Mouse (Mus musculus) bone marrow, adult 2 months (tissue): ENCODE measurements at regions not wholly inside any gene's neighbourhood (a gene's known extent, or its start where the extent isn't known, plus 50 kb on each side); places are given as distances from the start of the nearest gene placed in this dataset.
A peak's percentile ranks its signal among the peaks of the same experiment; 100 is the strongest.
"Not testable (repeated sequence)": the region's sequence is repeated elsewhere in the genome, so short reads cannot be mapped to it uniquely, and the experiment has no call there.

Source experiments
- H3K27ac ChIP-seq: fragments of 200-500 bp; 2 replicates; pipeline ENCODE4 v1.5.1; 2012; ENCODE audit warnings: low read depth, mild to moderate bottlenecking, control low read depth, inconsistent platforms, low read length; ENCODE audit not compliant: control insufficient read depth, poor library complexity, insufficient read depth
- H3K4me1 ChIP-seq: fragments of 200-500 bp; 2 replicates; pipeline ENCODE4 v1.6.1; 2011; ENCODE audit warnings: low read length; ENCODE audit not compliant: control insufficient read depth, insufficient read depth
- H3K4me3 ChIP-seq: fragments of 200-500 bp; replicated peaks from 2 replicates; pipeline ENCODE3; 2011; ENCODE audit warnings: mild to moderate bottlenecking, low read depth, low read length, control low read depth; ENCODE audit not compliant: control insufficient read depth
- CTCF ChIP-seq: fragments of 200-500 bp; IDR thresholded peaks from 2 replicates; pipeline ENCODE4 v1.5.1; 2011; ENCODE audit warnings: low read length, control low read depth; ENCODE audit not compliant: control insufficient read depth, insufficient read depth
- POLR2A ChIP-seq: fragments of 200-500 bp; IDR thresholded peaks from 2 replicates; pipeline ENCODE4 v1.6.1; 2011; ENCODE audit warnings: low read depth, mild to moderate bottlenecking, control low read depth, low read length, borderline replicate concordance; ENCODE audit not compliant: control insufficient read depth
- WGBS: fragments of 180-500 bp; shearing (Covaris S2); methylation state at CpG from one replicate; pipeline ENCODE4 v1.1.7; 2018; 5-methylcytosine and 5-hydroxymethylcytosine counted together

DNA sequence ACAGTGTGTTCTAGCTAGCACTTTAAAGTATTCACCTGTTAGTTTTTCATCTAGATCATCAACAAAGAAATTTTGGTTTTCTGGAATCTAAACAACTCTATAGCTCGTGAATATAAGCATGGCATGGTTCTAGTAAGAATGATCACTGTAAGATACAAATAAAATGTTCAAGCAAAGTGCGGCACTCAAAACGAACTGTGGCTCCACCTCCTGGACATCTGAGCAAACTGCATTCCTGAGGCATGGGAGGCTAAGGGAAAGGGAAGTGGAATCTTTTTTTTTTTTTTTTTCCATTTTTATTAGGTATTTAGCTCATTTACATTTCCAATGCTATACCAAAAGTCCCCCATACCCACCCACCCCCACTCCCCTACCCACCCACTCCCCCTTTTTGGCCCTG is 276.9 kb upstream of the Tacstd2 start:
- H3K4me1 ChIP-seq, H3K4me3 ChIP-seq, H3K27ac ChIP-seq: not testable (repeated sequence)
- WGBS: 9% methylated on average over 3 of the region's 3 CpGs
- peak; percentile 58 for TF ChIP-seq CTCF

DNA sequence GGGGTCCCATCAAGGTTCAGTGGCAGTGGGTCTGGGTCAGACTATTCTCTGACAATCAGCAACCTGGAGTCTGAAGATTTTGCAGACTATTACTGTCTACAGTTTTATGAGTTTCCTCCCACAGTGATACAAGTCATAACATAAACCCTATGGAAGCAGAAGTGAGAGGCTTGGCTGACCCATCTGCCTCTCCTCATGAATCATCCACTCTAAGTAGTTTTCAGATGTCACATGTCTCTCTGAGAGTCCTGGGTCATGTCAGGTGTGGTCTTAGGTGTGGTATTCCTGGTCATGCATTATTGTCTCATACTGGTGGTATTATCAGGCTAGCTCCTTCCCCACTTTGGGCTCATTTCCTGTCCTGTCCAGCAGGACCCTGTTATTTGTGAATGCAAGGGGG is 255.8 kb upstream of the Tacstd2 start:
- H3K4me1 ChIP-seq: no peaks in the 10 kb centered on the region

DNA sequence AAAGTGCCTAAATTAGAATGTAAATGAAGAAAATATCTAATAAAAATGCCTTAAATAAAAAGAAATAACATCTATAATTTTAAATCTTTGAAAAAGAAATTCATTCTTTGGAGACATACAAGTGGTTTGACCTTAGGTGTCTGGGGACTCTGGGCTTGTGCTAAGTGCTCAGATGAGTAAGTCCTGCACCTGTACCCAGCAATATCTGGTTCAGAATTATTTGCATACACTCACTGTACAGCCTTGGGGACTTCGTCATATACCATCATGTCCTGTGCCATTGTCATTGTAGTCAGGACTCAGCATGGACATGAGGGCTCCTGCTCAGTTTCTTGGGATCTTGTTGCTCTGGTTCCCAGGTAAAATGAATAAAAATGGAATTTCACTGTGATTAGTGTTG is 255.1 kb upstream of the Tacstd2 start:
- no peak overlapping the region for H3K27ac ChIP-seq
- no peaks in the 10 kb centered on the region for H3K4me1 ChIP-seq
- 74% methylated on average over 1 of the region's 1 CpGs for WGBS
- no peak overlapping the region for H3K4me3 ChIP-seq
- TF ChIP-seq POLR2A (no peak), CTCF (no peak)

More for the DNA sequence above, 255.8 kb upstream of the Tacstd2 start:
- Histone ChIP-seq H3K27ac (no peak overlapping the region), H3K4me3 (no peak overlapping the region)
- TF ChIP-seq CTCF: no peak

DNA sequence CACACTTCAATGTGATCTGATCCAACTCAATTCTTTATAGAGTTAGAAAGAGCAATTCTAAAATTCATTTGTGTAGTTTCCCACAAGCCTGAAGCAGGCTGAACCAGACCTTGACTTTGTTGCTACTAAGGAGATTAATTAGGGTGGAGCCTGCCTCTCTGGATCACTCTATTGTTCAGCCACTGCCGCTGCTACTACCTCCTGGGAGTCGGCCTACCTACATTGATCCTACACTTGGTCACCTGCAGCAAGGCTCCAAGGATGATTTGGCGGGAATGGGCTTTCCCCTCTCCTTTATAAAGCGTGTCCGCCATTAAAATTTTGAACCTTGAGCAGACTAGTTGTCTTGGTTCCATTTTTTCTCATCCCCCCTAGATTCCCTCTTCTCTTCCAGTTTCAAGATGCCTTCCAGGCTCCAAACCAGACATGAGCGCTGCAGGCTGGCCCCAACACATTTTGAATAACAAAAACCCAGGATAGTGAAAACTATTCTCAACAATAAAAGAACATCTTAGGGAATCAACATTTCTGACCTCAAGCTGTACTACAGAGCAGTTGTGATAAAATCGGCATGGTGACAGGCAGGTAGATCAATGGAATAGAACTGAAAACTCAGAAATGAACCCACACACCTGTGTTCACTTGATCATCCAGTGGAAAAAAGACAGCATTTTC is 251.6 kb upstream of the Tacstd2 start:
- Histone ChIP-seq H3K4me1 (no peaks in the 10 kb centered on the region), H3K27ac (no peak overlapping the region), H3K4me3 (no peak overlapping the region)
- TF ChIP-seq CTCF: no peak
- TF ChIP-seq POLR2A: no peak
- 64% methylated on average over 7 of the region's 7 CpGs for WGBS

DNA sequence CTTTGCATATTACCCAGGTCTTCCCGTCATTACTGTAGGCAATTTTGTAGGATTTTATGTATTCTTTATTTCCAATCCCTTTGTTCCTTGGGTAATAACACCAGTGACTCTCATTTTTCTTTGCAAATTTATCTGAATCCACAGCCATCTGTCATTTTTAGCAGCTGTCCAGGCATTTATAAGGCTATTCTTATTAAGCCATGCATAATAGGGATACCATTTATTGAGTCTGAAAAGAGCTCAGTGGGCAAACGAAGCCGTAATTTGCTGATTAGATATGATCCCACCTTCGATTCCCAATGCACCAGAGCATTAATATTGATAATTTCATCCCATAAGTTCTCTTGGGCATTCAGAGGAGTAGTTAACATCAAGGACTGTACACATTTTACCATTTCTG is 243.3 kb upstream of the Tacstd2 start:
- Histone ChIP-seq H3K27ac (no peak overlapping the region), H3K4me1 (no peaks in the 10 kb centered on the region), H3K4me3 (no peak overlapping the region)
- WGBS: 77% methylated on average over 4 of the region's 4 CpGs
- no peak for TF ChIP-seq CTCF
- TF ChIP-seq POLR2A: no peak

DNA sequence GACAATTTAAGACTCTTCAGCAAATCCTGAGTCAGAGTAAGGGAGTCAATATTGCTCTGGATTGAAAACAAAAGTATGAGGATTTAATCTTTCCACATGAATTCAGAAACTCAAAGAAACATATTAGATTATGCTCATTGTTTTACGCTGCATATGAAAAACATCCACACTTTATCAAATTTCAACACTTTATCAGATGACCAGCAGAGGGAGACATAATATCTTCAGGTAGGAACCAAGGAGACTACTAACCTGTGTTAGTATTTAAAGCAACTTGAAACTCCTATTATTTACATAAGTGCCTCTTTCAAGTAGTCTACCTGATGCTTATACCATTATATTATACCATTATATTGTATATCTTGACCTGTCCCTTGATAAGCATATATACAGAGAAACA is 218.5 kb upstream of the Tacstd2 start:
- 72% methylated on average over 1 of the region's 1 CpGs for WGBS
- not testable (repeated sequence) for H3K4me3 ChIP-seq, H3K4me1 ChIP-seq, H3K27ac ChIP-seq

DNA sequence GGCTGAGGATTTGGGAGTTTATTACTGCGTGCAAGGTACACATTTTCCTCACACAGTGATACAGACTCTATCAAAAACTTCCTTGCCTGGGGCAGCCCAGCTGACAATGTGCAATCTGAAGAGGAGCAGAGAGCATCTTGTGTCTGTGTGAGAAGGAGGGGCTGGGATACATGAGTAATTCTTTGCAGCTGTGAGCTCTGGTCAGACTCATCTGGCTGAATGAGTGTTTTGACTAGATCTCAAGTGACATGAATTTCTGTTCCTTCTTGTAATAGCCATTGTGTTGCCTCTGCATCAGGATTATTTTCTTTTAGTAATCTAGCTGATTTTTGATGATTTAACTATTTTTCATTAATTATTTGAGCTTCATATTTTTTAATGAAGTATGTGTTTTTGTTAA is 190.0 kb upstream of the Tacstd2 start:
- TF ChIP-seq POLR2A: no peak
- TF ChIP-seq CTCF: no peak
- H3K4me1 ChIP-seq: no peaks in the 10 kb centered on the region
- no peak overlapping the region for H3K4me3 ChIP-seq
- H3K27ac ChIP-seq: no peak overlapping the region
- WGBS: 61% methylated on average over 1 of the region's 1 CpGs

DNA sequence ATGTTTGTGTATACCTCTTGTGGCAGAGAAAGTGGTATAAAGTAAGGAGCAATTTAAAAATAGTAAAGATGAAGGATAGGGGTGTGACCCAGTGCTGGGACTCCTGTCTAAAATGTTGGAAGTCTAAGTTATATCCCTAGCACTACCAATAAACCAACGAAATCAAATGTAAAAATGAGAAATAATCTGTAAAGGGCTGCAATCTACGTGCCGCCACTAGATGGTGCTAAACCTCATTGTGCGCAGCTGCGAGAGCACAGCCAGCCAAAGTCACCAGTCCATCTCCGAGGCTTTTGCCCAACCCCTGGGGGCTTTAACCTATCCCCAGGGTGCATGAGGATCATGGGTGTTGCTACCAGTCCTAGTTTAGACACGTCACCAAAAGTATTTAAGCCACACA is 163.4 kb upstream of the Tacstd2 start:
- not testable (repeated sequence) for H3K4me3 ChIP-seq, H3K27ac ChIP-seq, H3K4me1 ChIP-seq
- WGBS: 7% methylated on average over 6 of the region's 7 CpGs

DNA sequence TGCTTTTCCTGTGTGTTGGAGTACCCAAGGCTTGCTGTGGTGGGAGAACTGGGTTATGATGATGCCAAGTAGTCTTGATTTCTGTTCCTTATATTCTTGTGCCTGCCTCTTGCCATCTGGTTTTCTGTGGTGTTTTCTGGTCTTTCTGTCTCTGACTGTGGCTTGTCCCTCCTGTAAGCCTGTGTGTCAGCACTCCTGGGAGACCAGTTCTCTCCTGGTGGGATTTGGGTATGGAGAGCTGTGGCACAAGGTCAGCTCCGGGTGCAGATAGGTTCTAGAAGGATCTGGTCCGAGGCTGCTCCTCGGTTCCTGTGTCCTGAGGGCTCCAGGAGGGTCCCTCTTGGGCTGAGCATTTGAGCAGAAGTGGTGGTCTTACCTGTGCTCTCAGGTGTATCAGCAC is 155.4 kb upstream of the Tacstd2 start:
- WGBS: 67% methylated on average over 3 of the region's 3 CpGs
- H3K4me1 ChIP-seq, H3K27ac ChIP-seq, H3K4me3 ChIP-seq: not testable (repeated sequence)

DNA sequence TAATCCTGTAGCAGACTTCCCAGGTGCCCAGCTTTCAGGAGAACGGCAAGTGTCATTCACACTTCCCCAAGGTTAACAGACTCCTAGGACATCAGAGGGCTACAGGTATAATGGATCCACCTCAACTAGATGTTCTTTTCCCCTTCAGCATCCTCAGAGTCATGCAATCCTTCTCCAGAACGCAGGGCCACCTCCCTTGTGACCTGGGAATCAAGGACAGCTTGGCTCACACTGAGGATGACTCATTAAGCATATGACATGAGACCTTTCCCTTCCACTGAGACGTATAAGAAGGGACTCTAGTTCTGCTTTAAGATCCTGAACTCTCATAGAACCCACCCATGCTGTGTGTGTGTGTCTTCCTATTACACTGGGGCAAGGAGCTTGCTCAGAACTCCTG is 147.5 kb upstream of the Tacstd2 start:
- H3K27ac ChIP-seq, H3K4me1 ChIP-seq, H3K4me3 ChIP-seq: not testable (repeated sequence)
- 61% methylated on average over 3 of the region's 3 CpGs for WGBS

DNA sequence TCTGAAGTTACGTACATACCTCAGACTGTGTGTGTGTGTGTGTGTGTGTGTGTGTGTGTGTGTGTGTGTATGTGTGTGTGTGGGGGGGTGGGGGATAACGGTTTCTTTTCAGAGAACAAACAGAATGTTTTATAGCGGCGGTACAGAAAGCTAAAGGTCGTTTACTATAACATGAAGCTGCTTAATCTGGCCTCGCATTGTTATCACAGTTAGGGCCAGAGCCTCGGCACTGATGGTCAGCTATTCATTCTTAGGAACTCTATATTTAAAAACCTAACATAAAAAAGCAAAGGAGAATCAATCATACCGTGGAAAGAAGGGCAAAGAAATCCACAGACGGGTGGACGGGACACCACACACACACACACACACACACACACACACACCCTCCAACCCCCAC is 146.0 kb upstream of the Tacstd2 start:
- not testable (repeated sequence) for H3K4me3 ChIP-seq, H3K27ac ChIP-seq, H3K4me1 ChIP-seq
- WGBS: 58% methylated on average over 10 of the region's 10 CpGs

DNA sequence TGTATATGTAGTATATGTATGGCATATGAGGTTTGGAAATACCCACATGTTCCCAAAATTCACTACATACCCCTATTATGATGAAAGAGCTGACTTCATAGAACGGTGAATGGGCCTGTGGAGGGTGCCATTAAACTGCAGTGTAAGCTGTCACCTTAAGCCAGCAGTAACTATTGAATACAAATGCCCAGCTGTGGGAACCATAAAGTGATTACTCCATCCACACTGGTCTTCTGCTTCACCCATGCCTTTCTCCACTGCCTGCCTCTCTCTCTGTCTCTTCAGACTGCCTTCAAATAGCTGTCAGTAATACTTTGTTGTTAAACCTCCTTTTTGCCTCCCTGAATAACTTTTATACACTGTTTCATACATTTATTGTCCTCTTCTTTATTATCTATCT is 143.5 kb upstream of the Tacstd2 start:
- not testable (repeated sequence) for H3K27ac ChIP-seq, H3K4me3 ChIP-seq, H3K4me1 ChIP-seq
- 24% methylated on average over 1 of the region's 1 CpGs for WGBS

DNA sequence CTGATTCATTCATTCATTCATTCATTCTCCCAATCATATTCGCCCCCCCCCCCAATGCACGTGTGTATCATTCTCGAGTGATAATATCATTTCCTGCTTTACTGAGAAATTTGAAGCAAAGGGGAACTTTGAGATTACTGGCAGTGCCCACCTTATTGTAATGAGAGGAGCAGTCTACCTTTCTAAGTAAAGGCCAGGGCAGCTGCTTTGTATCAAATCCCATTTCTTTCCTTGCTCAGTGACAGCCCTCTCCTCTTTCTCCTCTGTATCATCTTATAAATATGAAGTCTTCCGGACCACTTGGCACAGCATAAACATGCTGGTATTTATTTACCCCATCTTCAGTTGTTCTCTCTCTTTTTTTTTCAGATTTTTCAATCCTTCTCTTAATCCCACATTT is 139.1 kb upstream of the Tacstd2 start:
- H3K27ac ChIP-seq, H3K4me3 ChIP-seq: not testable (repeated sequence)
- 64% methylated on average over 4 of the region's 4 CpGs for WGBS

More for the DNA sequence above, 139.1 kb upstream of the Tacstd2 start:
- not testable (repeated sequence) for H3K4me1 ChIP-seq
